Mouse (Mus musculus): ENCODE measurements around the gene Olfr1404.
"Not testable (repeated sequence)": the region's sequence is repeated elsewhere in the genome, so short reads cannot be mapped to it uniquely, and the experiment has no call there.

Gene Olfr1404

GRCm38 (mm10) chr1:173212092-173212491, at the start of gene Olfr1404:
TSS of gene Olfr1404 (plus strand) at chr1:173212392.
- DNase-seq = no peak

DNA sequence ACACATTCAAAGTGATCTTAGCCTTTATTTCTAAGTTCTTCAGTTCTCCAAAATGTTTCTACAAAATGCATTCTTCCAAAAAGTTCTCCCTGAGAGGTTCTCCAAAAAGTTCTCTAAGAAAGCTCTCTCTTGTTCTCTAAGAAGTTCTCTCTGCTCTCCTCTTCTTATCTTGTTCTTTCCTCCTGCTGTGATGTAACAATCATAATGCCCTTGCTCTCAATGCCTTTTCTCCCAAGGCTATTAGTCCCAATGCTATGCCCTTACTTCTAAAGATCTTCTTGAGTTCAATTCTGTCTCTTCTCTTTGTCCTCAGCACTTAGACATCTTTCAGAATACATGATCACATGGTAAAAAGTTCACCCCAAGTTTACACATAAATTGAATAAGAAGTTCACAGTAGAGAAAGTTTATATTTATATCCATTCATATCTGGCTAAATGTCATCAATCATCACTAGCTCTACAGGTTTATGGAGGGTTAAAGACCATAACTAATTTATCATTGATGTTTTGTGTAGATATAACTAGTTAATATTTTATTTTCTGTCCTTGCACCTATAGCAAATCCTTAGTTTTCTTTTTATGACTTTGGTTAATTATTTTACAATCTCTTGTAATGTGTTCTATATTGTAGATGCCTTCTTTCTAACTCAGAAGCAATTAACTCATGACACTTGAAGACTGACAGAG, 37.9 kb upstream of the Olfr1404 start:
- no peak for DNase-seq

- DNase-seq = no peak
These were observed 21.7 kb upstream of the Olfr1404 start, which contains the start of gene Olfr1406 for GRCm38 (mm10) chr1:173190540-173190939. TSS of gene Olfr1406 (minus strand) at chr1:173190640.

- no peak for DNase-seq
These were observed 20.1 kb upstream of the Olfr1404 start for GRCm38 (mm10) chr1:173192059-173192458.

DNA sequence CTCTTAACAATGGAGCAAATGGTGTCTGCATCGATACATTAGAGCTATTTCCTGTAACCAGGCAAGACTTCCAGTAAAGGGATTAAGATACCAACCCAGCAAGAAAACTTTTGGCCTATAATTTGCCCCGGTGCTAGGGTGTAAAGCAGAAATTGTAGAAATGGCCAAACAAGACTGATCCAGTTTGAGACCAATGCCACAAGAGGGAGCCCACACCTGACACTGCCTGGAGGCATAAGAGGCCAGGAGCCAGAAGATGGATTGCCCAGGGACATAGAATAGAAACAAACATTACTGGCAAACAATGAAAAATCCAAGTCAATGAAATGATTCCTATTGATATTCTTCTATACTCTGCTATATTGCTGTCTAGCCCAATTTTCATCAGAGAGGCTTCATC, 15.8 kb upstream of the Olfr1404 start:
- no peak for DNase-seq

DNA sequence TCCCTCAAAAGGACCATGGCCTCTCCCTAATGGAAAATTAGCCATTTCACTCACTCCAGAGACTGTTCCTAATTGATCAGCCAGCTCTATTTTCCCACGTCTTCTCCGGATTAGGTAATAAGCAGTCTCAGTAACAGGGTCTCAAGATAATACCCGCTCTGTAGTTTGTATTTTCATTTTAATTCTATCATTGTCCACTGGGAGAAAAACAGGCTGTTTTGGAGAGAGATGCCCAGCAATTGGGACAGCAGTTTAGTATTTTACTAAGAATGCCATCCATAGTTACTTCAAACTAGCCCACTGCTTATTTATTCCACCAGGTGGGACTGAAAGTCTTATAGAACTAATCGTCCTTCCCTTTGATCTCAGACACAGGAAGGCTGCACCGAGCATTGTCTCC, 14.7 kb upstream of the Olfr1404 start, which contains the start of gene Olfr218:
Gene Olfr218 (plus strand): TSS at position 301 of the 400 bp plus-strand sequence.
- no peak for DNase-seq

GRCm38 (mm10) chr1:173216481-173216880, 4.3 kb downstream of the Olfr1404 start:
- DNase-seq = no peak

DNA sequence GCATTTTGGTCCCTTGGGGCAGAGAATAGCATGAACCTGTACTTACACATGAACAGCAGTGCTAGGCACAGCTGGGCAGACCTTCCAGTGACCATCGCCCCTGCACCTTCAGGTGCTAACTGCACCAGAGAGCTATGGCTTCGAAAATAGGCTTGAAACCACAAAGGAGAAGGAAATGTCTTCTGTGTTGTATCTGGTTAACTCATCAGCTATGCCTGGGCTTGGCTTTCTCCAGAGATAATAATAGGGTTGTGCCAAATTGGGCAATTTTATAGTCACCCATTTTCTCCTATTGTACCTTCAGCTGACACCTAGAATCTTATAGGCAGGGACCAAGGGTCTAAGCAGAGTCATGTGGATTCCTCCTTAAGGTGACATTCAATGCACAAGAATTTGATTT, 14.9 kb downstream of the Olfr1404 start, which contains the start of gene Fcer1a:
Gene Fcer1a (minus strand): TSS at position 134 of the 400 bp plus-strand sequence.
- no peak for DNase-seq

GRCm38 (mm10) chr1:173237004-173237403, 24.8 kb downstream of the Olfr1404 start:
- DNase-seq = not testable (repeated sequence)

GRCm38 (mm10) chr1:173249888-173250287, 37.7 kb downstream of the Olfr1404 start:
- no peak for DNase-seq

- no peak for DNase-seq
These were observed 53.5 kb downstream of the Olfr1404 start, which contains the start of gene Olfr418 for GRCm38 (mm10) chr1:173265701-173266100. TSS of gene Olfr418 (plus strand) at chr1:173266001.

Data from cerebellum, adult 11 months (tissue).